Mouse (Mus musculus) adrenal gland, postnatal 10 days (tissue): ENCODE data around the gene Col11a2. TPM values are rescaled to one million over a fixed set of nuclear protein-coding genes. Genes with fewer than 3 reads are reported as not detected.

Source experiments
- DNase-seq: peaks from one replicate; pipeline ENCODE4 v3.0.0; 2021; ENCODE audit warnings: mixed read lengths
- total RNA-seq, 2 experiments: library from RNA; stranded (reverse); gene quantifications; 2 replicates each; pipeline ENCODE4 v1.2.3; 2021

The Col11a2 gene
- total RNA-seq, 2 experiments from 2014 or later, result 4.2 to 15.0 TPM

DNA sequence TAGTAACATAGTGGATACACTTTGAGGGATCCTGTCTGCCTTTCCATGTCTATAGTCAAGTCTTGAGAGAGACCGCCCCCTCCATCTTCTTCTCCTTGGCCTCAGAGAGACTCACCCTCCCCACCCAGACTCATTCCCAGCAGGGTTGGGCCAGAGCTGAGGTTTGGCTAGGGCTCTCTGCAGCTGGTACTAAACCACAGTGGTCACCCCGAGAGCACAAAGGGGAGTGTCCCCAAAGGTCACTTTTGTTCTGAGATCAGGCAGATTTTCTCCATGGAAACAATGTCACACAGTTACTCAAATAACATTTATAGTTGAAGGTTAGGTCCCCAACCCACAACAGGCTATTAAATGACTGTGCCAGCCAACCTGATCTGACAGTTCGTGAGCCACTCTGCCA lies 29.6 kb downstream of the Col11a2 start:
- no peak for DNase-seq

DNA sequence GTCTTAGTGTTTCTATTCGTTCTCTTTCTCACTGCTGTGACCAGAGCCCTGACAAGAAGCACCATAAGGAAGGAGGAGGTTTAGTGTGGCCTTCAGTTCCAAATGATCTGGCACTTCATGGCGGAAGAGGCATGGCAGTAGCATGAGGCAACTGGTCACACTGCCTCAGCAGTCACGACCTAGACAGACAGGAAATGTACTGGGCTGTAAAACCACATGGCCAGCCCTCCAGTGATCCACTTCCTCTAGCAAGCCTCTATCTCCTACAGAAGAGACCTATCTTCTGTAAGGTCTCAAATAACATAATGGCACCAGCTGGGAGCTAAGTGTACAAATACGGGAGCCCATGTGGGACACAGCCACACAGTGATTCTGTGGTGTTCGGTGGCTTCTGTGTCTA lies 32.9 kb downstream of the Col11a2 start:
- no peak for DNase-seq

DNA sequence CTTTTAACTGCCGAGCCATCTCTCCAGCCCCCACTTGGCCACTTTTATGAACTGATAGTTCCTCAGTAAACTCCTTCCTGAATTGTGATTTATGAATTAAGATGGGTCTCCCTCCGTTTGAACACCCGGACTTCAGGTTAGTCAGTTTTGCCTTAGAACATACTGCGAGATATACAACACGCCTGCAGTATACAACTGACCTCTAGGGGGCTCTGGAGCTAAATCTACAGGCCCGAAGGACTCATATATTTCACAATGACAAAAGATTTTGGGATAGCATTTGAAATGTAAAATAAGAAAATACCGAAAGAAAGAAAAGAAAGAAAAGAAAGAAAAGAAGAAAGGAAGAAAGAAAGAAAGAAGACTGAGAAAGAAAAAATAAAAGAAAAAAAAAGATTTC lies 36.0 kb downstream of the Col11a2 start:
- peak; percentile 80 for DNase-seq

DNA sequence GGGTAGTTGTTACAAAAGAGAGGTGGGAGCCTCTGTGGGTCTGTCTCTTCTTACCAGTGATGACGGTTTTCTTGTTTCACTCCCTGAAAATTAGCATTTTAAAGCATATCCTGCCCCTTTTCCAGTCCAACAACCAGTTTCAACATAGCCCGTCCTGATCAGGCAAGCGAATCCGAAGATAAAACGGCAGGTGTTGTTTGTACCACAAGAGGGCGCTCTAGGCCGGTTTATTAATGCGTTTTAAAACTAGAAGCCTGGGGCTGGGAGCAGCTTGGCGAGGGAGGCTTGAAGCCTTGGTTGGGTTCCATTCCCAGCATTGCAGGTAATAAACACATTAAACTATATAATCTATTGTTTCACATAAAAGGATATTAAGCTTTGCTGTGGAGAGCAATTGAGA lies 38.3 kb downstream of the Col11a2 start:
- DNase-seq, result peak; percentile 82

DNA sequence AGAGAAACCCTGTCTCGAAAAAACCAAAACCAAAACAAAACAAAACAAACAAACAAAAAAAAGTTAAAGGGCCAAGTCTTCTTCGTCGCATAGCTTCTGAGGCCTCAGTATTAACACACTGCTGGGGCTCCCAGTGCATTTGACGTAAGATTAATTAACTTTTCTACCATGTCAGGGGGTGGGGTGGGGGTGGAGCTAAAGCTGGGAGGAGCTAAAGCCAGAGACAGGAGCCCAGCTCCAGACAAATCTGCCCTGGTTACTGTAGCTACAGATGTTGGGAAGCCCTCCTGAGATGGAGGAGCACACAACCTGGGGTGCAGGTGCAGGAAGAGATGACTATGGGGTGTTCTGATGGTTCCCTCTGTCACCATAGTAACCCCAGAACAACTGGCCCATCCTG lies 38.9 kb downstream of the Col11a2 start:
- no peak for DNase-seq

DNA sequence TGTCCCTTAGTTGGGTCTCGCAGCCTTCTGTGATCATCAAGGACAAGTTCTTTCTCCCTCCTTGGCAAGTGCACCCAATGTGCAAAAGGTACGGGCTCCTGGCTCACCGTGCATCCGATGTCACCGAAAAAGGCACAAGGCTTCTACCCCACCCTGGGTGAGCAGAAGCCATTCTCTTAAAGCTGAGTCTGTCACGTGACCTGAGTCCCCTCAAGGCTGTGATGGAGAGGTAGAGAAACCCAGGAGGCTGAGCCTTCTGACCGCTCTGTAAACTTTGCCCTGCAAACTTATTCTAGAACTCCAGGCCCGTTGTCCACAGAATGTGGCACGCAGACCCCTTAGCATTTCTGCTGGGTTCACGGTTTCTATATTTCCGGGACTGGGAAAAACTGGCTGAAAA lies 39.8 kb downstream of the Col11a2 start:
- no peak for DNase-seq

DNA sequence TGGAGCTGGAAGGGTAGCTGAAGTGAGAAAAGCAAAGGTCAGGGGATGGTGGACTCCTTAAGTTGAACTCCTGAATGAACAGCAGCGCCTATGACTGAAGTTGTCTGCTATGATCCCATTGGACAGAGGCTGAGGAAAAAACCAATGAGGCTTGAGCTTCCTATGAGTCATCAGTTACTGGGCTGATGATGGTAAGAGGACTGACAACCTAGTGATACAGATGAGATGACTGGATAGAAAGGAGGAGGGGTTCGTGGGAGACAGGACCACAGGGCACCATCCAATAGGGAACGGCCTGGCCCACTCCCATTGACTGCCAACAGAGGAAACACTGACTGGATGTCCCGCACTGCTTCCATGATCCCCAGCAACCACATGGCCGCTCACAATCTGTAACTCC lies 40.4 kb downstream of the Col11a2 start:
- DNase-seq, result peak; percentile 51

DNA sequence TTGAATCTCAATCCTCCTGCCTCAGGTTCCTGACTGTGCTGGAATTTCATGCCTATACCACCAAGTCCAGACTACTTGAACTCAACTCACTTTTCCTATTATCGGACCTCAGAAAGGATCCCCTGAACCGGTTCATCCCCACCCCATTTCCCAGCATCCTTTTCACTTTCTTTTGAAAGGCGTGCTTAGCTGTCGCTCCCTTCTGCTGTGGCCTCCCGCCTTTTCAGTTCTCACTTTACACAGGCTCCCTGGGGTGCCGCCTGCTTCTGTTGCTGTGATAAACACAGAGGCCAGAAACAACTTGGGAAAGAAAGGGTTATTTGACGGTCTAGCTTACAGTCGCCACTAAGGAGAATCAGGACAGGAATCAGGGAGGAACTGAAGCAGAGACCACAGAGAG lies 43.9 kb downstream of the Col11a2 start:
- DNase-seq, result no peak

DNA sequence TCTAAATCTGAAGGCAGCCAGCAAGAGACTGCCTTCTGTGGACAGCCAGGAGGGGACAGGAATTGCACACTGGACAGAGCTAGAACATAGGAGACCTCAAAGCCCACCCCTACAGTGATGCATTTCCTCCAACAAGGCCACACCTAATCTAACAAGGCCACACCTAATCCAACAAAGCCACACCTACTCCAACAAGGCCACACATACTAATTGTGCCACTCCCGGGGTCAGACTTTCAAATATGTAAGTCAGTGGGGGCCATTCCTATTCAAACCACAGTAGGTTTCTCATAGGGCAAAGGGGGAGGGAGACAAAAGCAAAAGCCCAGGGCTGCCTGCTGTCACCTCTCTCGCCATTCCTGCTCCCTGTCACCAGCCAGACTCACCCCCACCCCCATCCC lies 48.1 kb downstream of the Col11a2 start:
- DNase-seq, result no peak

DNA sequence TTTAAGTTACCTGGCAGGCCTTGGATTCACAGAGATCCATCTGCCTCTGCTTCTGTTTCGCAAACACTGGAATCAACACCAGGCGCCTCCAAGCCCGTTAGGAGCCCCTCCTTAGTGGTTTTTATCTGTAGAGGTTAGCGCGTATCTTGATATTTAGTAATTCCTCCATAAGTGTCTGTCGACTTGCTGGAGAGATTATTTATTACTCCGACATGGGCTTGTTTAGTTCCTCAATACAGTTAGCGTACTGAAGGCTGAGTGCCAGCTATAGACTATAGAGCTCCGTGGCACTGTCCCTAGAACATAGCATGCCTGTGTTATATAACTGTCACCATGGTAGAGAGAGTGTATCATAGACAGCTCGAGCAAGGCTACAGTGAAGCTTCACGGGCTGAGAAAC lies 48.9 kb downstream of the Col11a2 start:
- no peak for DNase-seq

DNA sequence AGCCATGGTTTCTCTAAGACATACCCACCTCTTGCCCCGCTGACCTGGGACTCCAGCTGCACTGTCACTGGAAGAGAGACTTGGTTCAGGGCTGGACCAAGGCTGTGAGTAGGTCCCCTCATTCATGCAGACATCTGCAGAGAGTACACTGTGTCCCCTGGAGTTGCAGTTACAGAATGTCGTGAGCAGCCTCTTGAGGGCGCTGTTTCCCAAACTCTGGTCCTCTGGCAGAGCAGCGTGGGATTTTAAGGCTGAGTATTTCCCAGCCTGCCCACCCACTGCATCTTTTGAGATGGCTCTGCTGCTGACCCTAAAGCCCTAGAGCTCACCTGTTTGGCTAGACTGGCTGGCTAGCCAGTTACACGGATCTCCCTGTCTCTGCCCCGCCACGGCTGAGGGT lies 51.7 kb downstream of the Col11a2 start:
- peak; percentile 54 for DNase-seq

DNA sequence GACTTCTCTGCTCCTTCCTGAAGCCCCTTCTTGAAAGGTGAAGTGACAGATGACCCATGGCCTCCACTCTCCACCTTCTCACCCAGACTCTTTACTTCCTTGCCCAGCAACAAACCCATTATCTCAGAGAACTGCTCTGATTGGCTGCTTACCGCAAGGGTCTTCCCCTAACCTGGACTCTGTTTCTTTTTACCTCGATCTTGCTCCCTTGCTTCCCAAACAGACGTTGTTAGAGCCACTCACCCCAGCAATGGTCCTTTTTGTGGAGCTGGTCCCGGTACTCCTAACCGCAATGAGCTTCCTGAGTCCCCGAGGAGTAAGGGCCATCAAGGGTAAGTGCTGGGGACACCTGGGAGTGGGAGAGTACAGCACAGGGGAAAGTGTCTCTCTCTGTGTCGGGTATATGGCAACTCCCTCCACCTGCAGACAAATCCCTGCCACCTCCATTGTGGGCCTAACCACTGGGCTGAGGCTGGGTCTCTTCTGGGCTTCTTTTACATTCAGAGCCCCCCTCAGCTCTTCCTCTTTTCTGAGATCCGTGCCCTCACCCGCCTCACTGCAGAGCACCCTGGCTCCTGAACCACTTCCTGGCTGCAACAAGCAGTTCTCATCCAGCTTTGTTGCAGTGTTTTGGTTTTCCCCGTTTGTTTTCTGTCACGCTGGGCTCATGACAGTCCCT lies 53.1 kb downstream of the Col11a2 start, which contains the start of gene H2-Oa:
H2-Oa (plus strand) TSS at position 144 of the 679 bp plus-strand sequence.
- DNase-seq, result no peak

DNA sequence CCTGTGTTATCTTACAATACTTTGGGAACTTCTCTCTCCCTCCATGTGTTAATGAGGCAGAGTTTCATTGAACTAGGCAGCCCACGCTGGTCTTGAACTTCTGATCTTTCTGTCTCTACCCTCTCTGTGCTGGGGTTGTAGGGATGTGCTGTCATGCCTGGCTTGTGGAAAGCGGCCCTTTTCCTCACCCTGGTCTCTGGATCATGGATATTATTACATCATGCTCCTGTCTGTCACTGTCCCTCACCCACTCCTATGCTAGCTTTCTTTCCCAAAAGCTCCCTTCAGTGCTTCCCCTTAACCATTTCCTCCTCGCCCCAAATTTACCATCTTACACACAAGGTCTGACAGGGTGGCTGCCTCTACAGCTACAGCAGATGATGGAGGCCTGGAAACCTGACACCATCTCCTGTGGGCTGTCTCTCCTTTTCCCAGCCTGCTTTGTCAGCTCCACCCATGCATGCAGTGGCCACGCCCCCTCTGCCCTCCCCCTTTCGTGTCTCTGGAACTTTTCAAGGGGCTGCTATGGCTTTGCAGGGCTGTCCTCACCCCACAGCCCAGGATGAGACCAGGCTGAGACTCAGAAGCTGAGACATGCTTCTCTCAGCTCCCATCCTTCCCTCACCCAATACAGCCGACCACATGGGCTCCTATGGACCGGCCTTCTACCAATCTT lies 54.1 kb downstream of the Col11a2 start:
- no peak for DNase-seq

DNA sequence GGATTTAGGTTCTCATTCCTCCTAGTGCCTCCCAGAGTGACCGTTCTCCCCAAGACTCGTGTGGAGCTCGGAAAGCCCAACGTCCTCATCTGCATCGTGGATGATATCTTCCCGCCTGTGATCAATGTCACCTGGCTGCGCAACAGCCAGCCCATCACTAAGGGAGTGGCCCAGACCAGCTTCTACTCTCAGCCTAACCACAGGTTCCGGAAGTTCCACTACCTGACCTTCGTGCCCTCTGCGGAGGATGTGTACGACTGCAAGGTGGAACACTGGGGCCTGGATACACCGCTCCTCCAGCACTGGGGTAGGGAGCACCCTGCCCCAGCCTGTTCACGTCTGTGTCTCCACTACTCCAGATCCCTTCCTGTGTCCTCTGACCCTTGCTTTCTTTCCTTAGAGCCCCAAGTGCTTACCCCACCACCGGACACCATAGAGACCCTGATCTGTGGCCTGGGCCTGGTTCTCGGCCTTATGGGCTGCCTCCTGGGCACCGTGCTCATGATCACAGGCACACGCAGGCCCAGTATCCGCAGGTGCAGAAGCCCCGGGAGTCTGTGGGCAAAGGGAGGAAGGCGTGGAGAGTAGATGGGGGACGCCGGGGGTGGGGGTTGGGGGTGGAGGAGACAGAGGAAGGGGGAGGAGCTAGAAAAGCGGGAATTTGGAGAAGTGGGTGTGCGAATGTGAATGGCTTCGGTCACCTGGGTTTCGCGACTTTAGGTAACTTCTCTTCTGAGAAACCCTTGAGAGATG lies 55.2 kb downstream of the Col11a2 start:
- DNase-seq, result no peak

DNA sequence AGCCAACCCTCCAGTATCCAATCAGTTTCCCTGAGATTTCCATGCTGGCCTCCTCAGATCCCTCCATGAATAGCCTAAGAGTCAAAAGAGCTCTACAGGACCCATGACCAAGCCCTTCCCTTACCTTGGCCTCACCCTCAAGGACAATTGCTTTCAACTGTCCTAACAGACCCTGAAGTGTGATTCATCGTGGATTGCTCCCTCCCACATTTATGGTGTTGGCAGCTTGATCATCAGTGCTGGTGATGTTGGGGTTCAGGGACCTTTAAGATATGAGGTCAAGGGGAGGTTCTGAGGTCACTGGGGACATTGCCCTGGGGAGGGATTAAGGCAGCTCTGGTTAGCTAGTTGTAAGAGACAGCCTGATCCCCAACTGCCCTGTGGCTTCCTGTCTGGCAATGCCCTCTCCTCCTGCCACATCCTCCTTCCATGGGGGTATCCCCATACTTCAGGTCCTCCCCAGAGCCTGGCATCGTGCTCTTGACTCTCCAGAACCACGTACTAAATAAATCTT lies 57.3 kb downstream of the Col11a2 start:
- DNase-seq, result no peak

DNA sequence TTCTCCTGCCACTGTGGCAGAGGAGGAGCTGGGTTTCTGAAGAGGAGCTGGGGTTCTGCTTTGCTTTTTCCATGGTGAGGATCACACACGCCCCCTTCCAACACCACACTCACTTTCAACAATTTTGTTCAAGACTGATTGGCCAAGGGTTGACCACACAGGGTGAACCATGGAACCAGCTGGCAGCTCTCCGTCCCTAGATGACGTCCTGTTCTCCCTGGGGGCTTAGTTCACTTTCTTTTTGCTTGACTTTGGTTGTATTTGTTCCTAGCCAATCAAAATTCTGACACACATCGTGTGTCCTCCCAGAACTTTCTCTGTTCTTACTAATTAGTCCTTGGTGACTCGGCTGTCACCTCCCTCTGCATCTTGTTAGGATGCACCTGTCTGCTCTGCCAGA lies 58.0 kb downstream of the Col11a2 start:
- DNase-seq, result peak; percentile 56

DNA sequence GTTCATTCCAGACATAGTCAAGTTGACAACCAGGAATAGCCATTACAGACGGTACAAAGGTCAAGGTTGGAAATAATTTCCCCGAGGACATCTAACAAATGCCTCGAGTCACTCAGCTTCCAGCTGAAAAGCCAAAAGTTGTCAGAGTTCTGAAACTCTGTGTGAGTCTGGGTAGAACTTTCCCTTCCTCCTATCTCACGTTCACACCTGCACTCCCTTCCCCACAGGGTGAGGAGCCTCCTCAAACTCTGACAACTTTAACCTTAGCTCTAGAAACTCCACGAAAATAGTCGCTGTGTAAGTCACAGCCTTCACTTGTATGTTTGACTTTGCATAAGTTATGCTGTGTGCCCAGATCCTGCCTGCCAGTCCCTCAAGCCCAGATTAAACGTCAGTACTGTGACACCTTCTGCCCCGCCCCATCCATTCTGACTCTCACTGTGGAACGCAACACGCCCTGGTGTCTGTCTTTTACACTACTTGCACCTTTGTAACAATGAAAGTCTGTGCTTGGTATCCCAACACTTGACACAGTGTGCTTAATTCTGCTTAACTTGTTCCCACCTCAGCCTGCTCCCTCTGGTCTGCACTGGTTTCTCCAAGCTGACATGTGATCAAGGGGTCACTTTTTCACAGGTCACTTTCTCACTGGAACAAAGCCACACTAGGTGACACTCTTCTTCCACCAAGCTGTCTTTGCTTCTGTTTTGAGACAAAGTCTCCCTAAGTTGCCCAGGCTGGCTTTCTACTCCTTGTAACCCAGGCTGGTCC lies 59.7 kb downstream of the Col11a2 start:
- no peak for DNase-seq

DNA sequence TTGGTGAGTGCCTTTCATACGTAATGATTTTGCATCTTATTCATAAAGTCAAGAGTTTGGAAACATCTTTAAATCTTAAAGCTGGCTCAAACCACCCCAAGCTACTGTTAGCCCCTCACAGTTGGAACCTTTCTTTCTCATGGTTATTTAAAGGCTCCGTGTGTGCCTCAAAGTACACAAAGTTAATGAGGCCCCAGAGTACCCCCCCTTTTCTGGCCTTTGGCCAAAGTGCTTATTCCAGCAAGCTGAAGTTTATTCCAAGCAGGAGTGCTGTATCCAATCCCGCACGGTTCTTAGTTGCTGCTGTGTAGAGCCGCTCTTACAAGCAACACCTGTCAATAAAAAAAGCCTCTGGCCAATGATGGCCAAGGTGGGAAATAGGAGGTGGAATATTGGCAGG lies 60.3 kb downstream of the Col11a2 start:
- DNase-seq, result no peak

DNA sequence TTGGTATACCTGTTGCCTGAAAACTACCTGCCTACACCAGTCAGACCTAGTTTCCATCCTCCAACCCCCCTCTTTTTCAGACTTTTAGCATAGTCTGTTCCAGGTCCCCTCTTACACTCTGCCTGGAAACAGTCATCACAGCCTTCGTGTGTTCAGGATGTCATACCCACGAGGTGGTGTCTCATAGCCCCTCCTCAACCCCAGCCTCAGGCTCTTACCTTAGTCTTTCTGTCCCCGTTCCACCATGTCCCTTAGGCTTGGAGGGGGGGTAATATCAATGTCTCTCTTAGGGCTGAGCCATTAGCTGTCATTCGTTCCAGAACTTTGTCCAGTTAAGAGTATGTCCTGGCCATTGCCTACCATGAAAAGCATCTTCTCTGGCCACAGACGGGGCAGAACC lies 61.9 kb downstream of the Col11a2 start:
- DNase-seq, result no peak

DNA sequence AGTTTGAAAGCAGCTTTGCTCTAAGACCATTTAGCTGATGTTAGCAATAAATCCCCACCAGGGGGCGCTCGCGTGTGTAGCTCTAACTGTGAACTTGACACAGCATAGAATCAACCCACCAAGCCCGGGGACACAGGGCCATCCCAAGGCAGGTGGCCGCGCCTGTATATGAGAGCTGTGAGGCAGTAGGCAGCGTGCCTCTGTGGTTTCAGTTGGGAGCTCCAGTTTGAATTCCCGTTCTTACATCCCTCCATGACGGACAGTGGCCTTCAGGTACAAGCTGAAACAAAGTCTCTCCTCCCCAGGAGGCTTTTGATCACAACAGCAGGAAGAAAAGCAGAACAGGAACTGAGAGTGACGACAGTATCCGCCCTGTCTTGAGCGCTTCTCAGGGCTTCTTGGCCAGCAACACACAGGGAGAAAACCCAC lies 62.4 kb downstream of the Col11a2 start:
- peak; percentile 97 for DNase-seq

DNA sequence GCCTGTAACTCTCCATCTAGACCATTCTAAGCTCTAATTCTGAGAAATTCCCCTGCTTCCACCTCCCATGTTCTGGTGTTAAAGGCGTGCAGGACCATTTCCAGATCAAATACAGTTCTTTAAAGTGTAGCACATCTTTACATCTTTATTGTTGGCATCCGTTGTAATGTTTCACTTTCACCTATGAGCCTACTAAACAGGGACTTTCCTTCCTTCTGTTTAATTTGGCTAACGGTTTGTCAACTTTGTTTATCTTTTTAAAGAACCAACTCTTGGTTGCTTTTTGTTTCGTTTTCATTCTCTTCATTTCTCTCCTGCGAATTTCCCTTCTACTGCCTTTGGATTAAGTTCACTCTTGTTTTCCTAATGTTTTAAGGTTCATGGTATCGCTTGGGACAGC lies 63.6 kb downstream of the Col11a2 start:
- DNase-seq, result no peak

DNA sequence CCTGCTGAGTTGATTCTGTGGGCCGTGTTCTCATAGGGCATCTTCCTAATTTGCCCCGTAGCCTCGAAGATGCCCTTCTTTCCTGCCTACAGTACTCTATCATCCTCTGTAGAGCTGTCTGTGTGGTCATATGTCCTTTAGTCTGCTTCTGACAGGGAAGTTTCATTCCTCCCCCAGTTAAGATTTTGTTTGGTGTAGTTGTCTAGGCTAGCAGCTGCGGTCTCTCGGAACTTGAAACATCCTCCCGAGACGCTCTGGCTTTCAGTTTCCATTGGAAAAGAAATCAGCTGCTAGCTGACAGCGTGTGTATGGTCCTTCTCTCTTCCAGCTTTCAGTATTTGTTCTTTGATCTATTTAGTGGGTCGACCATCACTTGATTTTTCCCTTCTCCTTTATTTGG lies 65.6 kb downstream of the Col11a2 start:
- DNase-seq, result no peak
